Mouse (Mus musculus) megakaryocyte, embryonic 14.5 days (primary cell): ENCODE results near the gene Ghrhr. TPM values are rescaled to one million over a fixed set of nuclear protein-coding genes. Genes with fewer than 3 reads are reported as not detected.

Source experiments
- H3K27me3 ChIP-seq: replicated peaks from 2 replicates; pipeline ENCODE3; 2012; ENCODE audit warnings: inconsistent platforms
- H3K36me3 ChIP-seq: replicated peaks from 2 replicates; pipeline ENCODE3; 2012; ENCODE audit warnings: low read length, inconsistent platforms, mixed read lengths
- H3K4me1 ChIP-seq: 2 replicates; pipeline ENCODE4 v1.6.1; 2012; ENCODE audit warnings: inconsistent platforms
- H3K4me3 ChIP-seq: replicated peaks from 2 replicates; pipeline ENCODE3; 2012; ENCODE audit warnings: moderate library complexity, mild to moderate bottlenecking, inconsistent platforms
- H3K9me3 ChIP-seq: 2 replicates; pipeline ENCODE4 v1.6.1; 2012; ENCODE audit warnings: inconsistent platforms
- FLI1 ChIP-seq: IDR thresholded peaks from 2 replicates; pipeline ENCODE4 v1.6.1; 2012; ENCODE audit warnings: low read length, inconsistent platforms, mixed read lengths
- GATA1 ChIP-seq: IDR thresholded peaks from 3 replicates; pipeline ENCODE4 v1.6.1; 2012; ENCODE audit warnings: mixed read lengths, low read length, inconsistent platforms, borderline replicate concordance
- polyA plus RNA-seq: library from polyadenylated mRNA; stranded (reverse); fragments of >175 nt; gene quantifications from 2 replicates; pipeline ENCODE4 v1.2.3, GENCODE M21; 2012; ENCODE audit warnings: low replicate concordance; ENCODE audit not compliant: insufficient read depth

The Ghrhr gene
- polyA plus RNA-seq, 1 experiment: not detected

GRCm38 (mm10) chr6:55403411-55404309 is 27.6 kb downstream of the Ghrhr start:
- TF ChIP-seq GATA1: no peak
- no peak for TF ChIP-seq FLI1
- H3K4me1 ChIP-seq: no peaks in the 10 kb centered on the region; the same call in 1 of the 2 replicates
- no peaks in the 10 kb centered on the region for H3K9me3 ChIP-seq
- H3K36me3 ChIP-seq: no peaks in the 10 kb centered on the region
- H3K27me3 ChIP-seq: peaks cover 58% of the 10 kb centered on the region
- H3K4me3 ChIP-seq: no peak overlapping the region

GRCm38 (mm10) chr6:55404421-55404990 is 28.4 kb downstream of the Ghrhr start:
- H3K4me1 ChIP-seq: no peaks in the 10 kb centered on the region
- peaks cover 52% of the 10 kb centered on the region for H3K27me3 ChIP-seq
- TF ChIP-seq GATA1: no peak
- no peak for TF ChIP-seq FLI1
- H3K9me3 ChIP-seq: no peaks in the 10 kb centered on the region
- H3K4me3 ChIP-seq: no peak overlapping the region
- H3K36me3 ChIP-seq: no peaks in the 10 kb centered on the region

GRCm38 (mm10) chr6:55407345-55407744 is 31.2 kb downstream of the Ghrhr start:
- H3K4me3 ChIP-seq: no peak overlapping the region
- H3K9me3 ChIP-seq: no peaks in the 10 kb centered on the region
- TF ChIP-seq FLI1 (no peak), GATA1 (no peak)
- no peaks in the 10 kb centered on the region for H3K4me1 ChIP-seq
- peaks cover 43% of the 10 kb centered on the region for H3K27me3 ChIP-seq
- no peaks in the 10 kb centered on the region for H3K36me3 ChIP-seq

GRCm38 (mm10) chr6:55410119-55410775 is 34.2 kb downstream of the Ghrhr start:
- TF ChIP-seq GATA1 (no peak), FLI1 (no peak)
- H3K9me3 ChIP-seq: peaks cover under 1% of the 10 kb centered on the region; the same call in 1 of the 2 replicates
- H3K4me1 ChIP-seq: no peaks in the 10 kb centered on the region
- no peak overlapping the region for H3K4me3 ChIP-seq
- H3K36me3 ChIP-seq: no peaks in the 10 kb centered on the region
- peaks cover 31% of the 10 kb centered on the region for H3K27me3 ChIP-seq

- TF ChIP-seq GATA1: no peak
- no peak for TF ChIP-seq FLI1
- Histone ChIP-seq H3K4me1 (no peaks in the 10 kb centered on the region), H3K36me3 (no peaks in the 10 kb centered on the region), H3K4me3 (no peak overlapping the region), H3K9me3 (peaks cover 5% of the 10 kb centered on the region), H3K27me3 (peaks cover 33% of the 10 kb centered on the region)
Observed at GRCm38 (mm10) chr6:55410977-55411376, 34.9 kb downstream of the Ghrhr start.

GRCm38 (mm10) chr6:55416202-55416601 is 40.1 kb downstream of the Ghrhr start:
- peaks cover 39% of the 10 kb centered on the region for H3K27me3 ChIP-seq
- no peaks in the 10 kb centered on the region for H3K4me1 ChIP-seq
- H3K9me3 ChIP-seq: peaks cover 11% of the 10 kb centered on the region
- H3K4me3 ChIP-seq: no peak overlapping the region
- H3K36me3 ChIP-seq: no peaks in the 10 kb centered on the region
- TF ChIP-seq GATA1: no peak
- no peak for TF ChIP-seq FLI1

- H3K4me1 ChIP-seq: no peaks in the 10 kb centered on the region
- H3K36me3 ChIP-seq: no peaks in the 10 kb centered on the region
- peaks cover 11% of the 10 kb centered on the region for H3K9me3 ChIP-seq
- H3K27me3 ChIP-seq: peaks cover 42% of the 10 kb centered on the region
- no peak overlapping the region for H3K4me3 ChIP-seq
- no peak for TF ChIP-seq GATA1
- TF ChIP-seq FLI1: no peak
Observed at GRCm38 (mm10) chr6:55418746-55419410, 42.8 kb downstream of the Ghrhr start.

- Histone ChIP-seq H3K4me3 (no peak overlapping the region), H3K9me3 (peaks cover 9% of the 10 kb centered on the region), H3K27me3 (peaks cover 43% of the 10 kb centered on the region), H3K4me1 (no peaks in the 10 kb centered on the region), H3K36me3 (no peaks in the 10 kb centered on the region)
- TF ChIP-seq FLI1 (no peak), GATA1 (no peak)
Observed at GRCm38 (mm10) chr6:55420411-55420810, 44.3 kb downstream of the Ghrhr start.

- Histone ChIP-seq H3K36me3 (no peaks in the 10 kb centered on the region), H3K4me3 (no peak overlapping the region), H3K9me3 (peaks cover 6% of the 10 kb centered on the region; the same call in 1 of the 2 replicates), H3K27me3 (peaks cover 44% of the 10 kb centered on the region), H3K4me1 (no peaks in the 10 kb centered on the region)
- TF ChIP-seq FLI1: no peak
- TF ChIP-seq GATA1: no peak
Observed at GRCm38 (mm10) chr6:55420869-55421361, 44.8 kb downstream of the Ghrhr start.
